Mouse (Mus musculus): Measurements from ENCODE around the gene Hecw2.

DNA sequence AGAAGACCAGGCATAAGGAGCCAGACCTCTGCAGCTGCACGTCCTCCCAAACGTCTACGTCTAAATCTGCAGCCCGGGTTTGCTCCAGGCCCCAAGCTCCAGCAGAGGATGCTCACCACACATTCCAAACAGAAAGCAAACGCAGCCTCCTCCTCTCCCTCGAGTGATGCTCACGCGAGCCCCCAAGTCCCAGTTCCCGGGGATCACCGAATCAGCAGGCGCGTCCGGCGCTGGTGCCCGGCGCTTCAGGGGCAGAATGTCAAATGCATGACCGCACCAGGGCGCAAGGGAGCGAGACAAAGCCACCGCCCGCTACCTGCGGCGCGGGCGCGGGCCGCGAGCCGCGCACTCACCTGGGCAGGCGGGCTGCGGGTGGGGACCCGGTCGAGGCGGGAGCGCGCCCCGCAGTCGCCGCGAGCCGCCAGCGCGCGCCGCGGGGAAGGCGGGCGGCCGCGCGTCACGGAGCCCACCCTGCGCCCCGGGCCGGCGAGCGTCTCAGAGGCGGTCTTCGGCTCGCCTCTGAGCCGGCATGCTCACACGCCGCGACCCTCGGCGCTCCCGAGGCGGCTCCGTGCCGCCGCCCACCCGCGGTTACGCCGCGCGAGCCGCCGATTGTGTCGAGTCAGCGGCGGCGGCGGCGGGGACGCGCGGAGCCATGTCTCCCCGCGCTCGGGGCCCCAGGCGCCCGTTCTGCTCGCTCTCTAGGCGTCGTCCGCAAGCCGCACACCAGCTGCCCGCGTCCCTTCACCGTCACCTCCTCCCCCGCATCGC, 600 bp downstream of the Hecw2 start:
- TF ChIP-seq CTCF (conservative IDR thresholded peaks at IDR 0.05; ENCODE audit: low read length): no peak
- TF ChIP-seq NANOG (IDR thresholded peaks at IDR 0.05; ENCODE audit: borderline replicate concordance, low read length): no peak
- no peak for TF ChIP-seq POU5F1 (IDR thresholded peaks at IDR 0.05; ENCODE audit: borderline replicate concordance, low read length)
